Mouse (Mus musculus) layer of hippocampus, adult 8-10 months (tissue): ENCODE measurements around the gene Srsf5. TPM values are rescaled to one million over a fixed set of nuclear protein-coding genes. Genes with fewer than 3 reads are reported as not detected.
"Not testable (repeated sequence)": the region's sequence is repeated elsewhere in the genome, so short reads cannot be mapped to it uniquely, and the experiment has no call there.

Experiments
- DNase-seq, 2 experiments: peaks; one replicate each; pipeline ENCODE4 v3.0.0; 2022; ENCODE audit warnings: low spot score in 2 of 2
- total RNA-seq, 4 experiments: library from RNA; stranded (reverse); gene quantifications; 2 replicates each; pipeline ENCODE4 v1.2.4; 2022

Gene Srsf5
- total RNA-seq, 4 experiments from 2014 or later: 313 to 401 (median 363) TPM

DNA sequence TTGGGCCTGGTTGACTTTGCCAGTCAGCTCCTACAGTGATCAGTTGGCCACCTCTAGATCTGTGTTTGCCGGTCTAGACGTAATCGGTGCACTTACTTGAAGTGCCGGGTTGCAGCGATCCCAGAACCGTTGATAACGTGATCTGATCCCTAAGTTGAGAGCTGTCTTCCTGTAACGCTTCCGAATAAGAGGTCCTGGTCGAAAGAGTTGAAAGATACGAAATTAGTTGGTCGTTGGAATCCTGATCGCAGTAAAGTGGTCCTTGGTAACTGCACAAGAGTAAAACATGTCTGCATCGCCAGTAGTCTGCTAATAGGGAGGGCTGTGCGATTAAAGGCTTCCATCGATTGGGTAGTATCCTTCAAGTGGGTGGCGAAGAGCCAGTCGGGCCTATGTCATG lies 2.9 kb downstream of the Srsf5 start:
- DNase-seq: no peak

DNA sequence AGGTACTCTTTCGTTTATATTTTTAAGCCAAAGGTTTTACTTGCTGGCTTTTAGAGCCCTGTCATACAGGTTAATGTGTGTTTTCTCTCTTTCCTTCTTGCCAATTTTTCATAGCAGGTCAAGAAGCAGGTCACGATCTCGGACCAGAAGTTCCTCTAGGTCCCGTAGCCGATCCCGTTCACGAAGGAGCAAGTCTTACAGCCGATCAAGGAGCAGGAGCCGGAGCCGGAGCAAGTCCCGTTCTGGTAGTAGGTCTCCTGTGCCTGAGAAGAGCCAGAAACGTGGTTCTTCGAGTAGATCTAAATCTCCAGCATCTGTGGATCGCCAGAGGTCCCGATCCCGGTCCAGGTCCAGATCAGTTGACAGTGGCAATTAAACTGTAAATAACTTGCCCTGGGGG lies 4.3 kb downstream of the Srsf5 start:
- not testable (repeated sequence) for DNase-seq

DNA sequence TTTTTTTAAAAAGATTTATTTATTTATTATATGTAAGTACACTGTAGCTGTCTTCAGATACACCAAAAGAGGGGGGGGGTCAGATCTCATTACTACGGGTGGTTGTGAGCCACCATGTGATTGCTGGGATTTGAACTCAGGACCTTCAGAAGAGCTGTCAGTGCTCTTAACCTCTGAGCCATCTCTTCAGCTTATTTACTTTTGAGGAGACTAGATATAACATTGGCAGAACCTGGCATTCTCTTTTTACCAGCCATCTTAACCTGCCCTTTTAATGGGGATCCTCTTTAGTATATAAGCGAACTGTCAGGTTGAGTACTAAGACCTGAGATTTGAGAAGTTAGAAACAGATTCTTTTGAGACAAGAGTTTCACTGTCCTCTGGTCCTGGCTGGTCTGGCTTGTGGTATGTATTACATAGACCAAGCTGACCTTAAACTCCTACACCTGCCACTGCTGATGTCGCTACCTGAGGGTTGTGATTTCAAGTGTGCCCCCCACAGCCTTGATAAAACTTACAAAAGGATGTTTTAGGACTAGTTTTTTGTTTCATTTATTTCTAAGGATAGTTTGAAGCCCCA lies 6.4 kb downstream of the Srsf5 start:
- DNase-seq: no peak

DNA sequence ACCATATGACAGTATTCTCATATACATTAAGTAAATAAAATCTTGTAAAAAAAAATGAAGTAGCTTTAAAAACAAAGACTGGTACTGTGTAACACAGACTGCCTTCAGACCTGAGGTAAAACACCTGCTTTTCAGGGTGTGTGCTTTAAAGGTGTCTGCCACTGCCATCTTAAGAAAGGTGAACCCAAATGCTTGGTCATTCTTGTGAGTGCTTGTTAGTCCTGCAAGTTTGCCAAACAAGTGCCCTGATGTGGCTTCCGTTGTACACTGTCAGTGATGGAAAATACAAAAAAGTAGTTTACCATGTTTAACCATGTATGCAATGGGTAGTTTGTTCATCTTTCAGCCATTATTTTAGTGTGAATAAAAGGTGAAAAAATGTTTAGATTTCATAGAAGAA lies 7.2 kb downstream of the Srsf5 start:
- no peak for DNase-seq

DNA sequence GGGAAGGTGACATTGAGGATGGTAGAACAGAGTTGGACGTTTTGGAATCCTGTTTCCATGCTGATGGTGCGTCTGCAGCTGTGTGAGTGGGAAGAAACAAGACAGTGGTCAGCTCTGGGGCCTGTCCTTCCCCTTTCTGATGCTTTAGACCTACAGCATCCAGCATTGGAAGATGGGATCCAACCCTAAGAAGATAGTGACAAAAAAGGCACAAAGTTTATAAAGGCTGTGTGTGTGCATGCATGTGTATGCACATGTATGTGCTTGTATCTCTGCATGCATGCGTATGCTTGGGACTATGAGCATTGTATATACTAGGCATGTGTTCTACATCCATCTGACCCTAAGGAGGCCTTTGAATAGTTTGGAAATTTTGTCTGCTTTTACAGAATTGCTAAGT lies 10.7 kb downstream of the Srsf5 start:
- no peak for DNase-seq

DNA sequence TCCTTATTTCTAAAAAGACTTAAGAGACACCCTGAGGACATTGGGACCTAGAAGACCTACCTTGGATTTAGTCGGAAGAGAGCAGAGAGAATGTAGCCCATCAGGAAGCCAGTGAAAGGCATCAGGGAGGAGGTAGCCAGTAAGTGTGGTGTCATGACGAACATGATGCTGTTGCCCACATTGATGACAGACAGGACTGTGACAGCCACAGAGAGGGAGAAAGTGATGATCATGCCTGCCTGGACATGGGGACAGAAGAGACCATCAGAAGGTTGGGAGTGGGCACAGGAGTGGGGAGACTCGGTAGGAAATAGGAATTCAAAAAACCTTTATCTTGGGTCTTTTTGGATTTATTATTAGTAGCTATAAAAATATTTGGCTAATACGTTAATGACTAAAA lies 12.7 kb downstream of the Srsf5 start:
- DNase-seq: no peak

DNA sequence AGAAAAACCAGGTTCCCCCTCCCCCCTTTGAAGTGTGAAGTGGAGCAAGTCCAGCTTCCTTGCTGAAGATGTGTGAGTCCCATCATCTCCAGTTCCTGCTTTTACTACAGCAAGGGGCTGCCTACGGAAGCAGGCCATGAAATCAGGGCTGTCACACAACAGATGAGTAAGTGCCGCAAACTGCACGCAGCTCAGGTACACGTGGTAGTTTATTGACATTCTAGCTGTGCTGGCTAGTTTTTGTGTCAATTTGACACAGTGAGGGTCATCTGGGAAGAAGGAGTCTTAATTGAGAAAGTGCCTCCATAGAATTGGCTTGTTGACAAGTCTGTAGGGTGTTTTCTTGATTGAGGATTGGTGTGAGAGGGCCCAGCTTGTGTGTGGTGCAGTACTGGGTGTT lies 17.3 kb downstream of the Srsf5 start:
- no peak for DNase-seq

DNA sequence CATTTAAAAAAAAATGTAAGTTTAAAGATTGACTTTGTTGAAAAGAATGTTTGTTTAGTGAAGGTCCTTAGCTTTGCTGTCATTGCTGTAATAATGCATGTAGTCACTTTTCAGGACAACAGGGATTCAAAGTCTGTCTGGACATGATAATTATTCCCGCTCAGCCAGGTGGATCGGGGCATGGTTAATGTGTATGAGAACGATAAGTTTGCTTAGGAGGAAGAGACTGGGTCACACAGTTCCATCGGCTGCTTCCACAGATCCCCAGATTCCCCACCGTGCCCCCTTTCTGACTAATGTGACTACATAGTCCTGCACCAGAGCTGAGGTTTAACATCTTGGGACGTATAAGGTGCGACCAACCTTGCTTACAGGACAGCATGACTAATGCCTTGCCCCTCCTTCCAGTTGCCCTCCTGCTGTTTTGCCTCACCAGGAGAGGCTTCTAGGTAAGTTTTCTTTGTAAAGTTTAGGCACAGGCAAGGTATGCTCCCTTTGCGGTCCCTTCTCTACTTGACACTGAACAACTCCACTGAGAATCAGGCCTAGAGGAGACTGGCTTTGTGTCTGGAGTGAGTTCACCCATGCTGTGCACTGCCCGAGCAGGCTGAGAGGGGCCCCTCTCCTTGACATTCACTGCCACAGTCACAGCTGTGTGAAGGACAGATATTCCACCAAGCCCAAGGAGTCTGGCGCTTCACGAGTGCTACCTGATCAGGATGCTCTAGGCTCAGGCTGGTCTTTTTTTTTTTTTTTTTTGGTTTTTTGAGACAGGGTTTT lies 20.9 kb downstream of the Srsf5 start:
- DNase-seq: no peak

DNA sequence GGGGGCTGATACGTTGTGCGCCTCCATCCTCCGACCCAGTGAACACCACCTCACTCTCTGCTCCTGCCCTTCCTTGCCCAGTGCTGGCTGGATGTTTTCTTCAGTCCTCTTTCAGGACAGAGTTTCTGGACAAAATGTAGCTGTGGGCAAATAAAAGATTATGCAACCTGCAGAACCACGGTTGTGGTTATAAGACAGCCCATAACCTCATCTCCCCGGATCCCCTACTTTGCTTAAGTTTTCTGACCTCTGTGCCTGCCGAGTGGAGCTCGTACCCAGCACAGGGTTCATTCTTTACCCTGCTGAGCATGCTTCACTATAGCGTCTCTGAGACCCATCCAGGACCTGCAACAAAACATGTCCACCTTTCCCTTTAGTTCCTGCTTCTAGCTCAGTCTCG lies 22.6 kb downstream of the Srsf5 start:
- DNase-seq: no peak

DNA sequence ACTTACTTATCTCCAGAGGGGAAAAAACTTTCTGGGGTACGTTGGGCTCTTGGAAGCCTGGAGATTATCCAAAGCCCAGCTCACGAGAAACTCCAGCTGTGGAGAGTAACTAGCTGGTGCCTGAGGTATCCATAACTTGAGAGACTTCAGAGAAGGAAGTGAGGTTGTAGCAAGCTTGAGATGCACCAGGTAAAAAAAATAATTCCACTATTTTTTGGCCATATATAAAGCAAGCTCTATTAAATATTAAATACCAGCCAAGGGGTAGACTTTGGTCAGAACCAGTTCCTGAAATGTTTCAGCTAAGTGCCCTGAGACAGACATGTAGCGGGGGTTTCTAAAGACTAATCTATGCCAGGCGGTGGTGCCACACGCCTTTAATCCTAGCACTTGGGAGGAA lies 23.3 kb downstream of the Srsf5 start, which contains the start of gene Slc10a1:
Slc10a1 (minus strand) TSS at position 101 of the 400 bp plus-strand sequence.
- no peak for DNase-seq

DNA sequence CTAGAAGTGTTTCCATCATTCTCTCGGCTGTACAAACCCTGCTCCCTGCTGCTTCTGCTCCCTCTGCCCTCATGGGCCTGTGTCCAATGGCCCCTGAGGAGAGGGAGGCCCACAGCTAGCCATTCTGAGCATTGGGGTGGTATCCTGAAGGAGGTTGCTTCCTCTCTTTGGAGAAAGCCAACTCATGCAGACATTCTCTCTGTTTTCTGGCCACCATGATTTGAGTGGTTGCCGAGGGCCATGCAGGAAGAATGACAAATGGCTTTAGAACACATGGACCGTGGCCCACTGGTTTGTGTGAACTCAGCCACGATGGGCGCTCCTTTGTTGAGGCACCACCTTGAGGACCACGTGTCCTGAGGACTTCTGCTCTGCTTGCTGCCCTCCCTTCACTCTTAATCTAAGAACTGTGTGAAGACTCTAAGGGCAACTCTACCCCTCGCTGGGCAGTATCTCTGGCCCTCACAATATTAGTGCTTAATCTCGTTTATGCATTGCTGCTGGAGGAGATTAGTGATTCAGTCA lies 24.9 kb downstream of the Srsf5 start:
- DNase-seq: no peak

DNA sequence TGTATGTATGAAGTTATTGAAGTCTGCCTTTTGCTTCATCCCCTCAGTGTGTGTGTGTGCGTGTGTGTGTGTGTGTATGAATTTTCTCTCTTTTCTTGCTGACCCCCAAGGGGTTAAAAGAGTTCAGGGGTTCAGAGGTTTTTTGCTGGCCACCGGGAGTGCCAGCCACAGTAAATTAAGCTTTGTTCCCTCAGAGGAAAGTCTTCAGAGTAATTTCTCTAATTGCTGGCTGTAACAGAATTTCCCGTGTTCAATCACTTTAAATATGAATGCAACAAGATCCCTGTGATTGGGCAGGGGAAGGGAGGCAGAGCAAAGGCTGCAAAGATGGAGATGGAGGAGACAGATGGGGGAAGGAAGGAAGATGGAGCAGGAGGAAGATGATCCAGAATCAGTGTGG lies 26.5 kb downstream of the Srsf5 start:
- no peak for DNase-seq

DNA sequence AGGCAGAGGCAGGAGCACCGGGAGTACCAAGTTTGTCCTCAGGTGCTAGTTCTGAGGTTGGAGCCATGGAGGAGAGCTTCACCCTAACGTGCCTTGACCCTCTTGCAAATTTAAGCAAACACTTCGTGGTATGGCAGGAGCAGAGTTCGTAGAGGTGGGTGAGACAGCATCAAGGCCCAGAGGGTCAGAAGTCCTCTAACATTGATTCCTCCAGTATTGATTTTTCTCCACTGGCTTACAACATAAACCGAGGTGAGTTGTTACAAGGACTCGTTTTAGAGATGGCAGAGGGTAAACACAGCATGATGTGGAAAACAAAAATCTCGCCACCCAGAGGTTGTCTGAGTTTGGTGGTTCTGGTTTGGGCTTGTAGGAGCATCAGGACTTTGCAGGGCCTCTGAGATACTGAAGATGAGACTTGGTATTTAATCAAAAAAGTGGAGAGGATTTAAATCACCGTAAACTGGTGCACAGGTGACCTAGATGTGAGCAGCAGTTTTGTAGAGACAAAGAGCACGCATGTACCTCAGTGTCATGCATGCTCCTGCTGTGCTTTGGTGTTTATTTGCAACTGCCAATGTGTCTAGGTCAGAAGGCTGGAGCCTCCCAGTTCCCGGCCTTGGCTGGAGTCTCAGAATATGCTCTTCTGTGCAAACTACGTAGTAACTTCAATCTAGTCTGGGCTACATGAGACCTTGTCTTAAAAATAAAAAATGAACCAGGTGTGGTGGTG lies 30.8 kb downstream of the Srsf5 start:
- no peak for DNase-seq

DNA sequence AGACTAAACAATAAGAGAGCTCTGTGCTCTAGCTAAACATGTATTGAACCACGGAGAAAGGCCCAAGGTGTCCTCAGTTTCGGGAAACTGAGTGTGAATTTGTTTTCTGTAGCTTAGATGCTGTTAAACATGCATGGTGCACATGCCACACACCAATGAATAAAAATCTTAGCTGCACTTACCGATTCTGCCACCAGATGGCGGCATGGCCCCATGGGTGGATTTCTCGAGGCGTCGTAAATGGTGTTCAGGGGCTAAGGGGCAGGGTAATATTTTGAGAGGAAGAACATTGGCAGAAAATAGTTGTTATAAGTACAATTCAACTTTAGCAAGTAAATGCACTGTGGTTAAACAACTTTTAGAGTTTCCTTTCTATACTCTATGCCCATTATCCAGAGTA lies 37.0 kb downstream of the Srsf5 start:
- DNase-seq: peak; percentile 44 to 81

DNA sequence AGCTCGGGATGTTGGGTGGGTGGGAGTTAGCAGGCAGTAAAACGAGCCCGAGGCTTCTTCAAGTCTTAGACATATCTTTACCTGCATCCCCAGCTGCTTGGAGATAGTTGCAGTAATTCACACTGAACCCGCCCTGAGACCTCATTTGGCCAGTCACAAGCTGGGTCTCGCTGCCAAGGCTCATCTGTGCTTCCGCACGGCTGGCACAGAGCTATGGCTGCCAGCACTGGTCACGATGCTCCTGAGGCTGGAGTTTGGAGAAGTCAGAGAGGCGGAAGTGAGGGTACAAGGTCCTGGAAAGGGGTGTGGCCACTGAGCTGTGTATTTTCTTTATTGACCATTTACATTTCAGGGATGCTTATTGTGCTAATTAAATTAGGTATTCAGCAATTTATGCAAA lies 38.4 kb downstream of the Srsf5 start:
- DNase-seq: no peak

DNA sequence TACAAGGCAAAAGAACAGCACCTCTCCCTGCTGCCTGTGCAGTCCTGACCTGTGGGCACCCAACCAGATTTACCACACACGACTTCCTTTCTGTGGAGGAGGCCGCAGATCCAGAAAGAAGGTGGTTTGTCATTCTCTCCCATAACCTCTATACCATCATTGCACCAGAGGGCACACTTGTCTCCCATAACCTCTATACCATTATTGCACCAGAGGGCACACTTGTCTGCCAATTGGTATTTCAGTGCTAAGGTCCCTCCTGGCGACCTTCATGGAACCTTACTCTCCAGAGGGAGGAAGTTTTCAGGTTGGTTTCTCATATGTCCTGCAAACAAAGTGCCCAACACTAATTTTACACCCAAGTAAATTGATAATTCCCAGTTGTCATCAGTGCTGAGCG lies 41.3 kb downstream of the Srsf5 start:
- no peak for DNase-seq

DNA sequence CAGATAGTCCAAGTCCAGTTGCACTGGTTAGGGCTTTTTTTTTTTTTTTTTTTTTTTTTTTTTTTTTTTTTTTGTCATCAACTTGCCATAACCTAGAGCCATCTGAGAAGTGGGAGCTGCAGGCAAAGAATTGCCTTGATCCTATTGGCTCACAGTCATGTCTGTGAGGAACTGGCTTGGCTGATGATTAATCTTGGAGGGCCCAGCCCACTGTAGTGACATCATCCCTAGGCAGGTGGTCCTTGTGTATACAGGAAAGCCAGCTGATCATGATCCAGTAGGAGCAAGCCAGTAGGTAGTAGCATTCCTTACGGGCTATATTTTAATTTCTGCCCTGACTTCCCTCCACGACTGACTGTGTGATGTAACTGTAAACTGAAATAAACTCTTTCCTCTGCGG lies 43.0 kb downstream of the Srsf5 start:
- DNase-seq: no peak

DNA sequence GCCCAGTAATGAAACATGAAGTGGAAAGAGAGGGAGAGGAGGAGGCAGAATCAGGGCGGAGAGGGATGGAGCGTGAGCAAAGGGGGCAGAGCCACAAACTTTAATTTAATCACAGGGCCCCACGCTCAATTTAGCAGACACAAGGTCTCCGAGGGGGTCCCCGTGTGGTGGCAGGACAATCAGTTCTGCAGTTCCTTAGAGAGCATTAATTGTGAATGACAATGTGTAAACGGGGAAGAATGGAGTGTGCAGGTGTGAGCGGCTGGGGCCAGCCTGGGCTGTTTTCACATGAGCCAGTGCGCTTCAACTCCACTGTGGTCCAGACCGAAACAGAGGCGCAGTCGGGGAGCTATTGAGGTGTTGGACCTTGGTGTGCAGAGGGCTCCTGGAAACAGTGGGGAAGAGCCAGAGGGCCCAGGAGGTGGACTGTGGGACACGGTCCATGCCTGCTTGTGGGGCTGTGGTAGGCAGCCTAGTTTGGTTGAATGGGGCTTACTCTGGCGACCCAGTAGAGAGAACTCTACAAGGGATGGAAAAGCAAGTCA lies 45.7 kb downstream of the Srsf5 start:
- DNase-seq: no peak

DNA sequence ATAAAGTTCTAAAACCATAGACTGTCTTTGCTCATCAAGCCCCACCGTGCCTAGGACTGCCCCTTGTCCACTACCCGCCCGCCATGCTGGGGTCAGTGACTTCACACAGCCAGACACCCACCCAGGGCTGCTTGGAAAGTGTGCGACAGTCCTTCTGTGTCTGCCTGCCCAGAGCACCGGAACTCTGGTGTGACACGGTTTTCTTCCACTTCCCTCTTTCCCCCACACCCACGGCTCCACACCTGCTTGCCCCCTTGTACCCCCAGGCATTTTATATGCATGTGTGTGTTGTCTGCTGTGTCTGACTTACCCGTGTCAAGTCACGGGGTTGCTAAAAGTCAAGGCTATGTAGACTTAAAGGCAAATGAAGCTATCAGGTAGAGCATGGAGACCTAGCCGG lies 46.5 kb downstream of the Srsf5 start:
- DNase-seq: no peak

DNA sequence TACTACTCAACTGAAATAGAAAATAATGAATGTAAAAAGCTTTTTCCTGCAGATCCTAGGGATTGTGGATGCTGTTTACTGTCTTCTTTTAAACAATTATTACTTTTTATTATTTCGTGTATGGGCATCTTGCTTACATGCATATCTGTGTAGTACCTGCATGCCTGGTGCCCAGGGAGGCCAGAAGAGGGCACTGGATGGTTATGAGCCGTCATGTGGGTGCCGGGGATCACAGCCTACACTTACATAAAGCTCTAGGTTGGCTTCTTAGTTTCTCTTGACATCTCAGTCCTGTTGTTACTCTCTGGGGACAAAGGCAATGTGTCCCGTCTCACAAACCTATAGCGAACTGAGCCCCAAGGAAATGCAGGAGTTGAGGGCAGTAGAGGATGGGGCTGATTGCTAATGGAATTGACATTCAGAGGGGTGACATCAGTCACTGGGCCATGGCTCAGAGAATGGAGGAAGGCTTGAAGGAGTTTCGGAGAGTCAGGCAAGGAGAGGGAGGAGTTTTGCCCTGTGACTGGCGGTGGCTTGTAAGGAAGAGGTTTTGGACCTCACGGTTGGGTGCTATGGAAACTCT lies 47.3 kb downstream of the Srsf5 start:
- DNase-seq: no peak

DNA sequence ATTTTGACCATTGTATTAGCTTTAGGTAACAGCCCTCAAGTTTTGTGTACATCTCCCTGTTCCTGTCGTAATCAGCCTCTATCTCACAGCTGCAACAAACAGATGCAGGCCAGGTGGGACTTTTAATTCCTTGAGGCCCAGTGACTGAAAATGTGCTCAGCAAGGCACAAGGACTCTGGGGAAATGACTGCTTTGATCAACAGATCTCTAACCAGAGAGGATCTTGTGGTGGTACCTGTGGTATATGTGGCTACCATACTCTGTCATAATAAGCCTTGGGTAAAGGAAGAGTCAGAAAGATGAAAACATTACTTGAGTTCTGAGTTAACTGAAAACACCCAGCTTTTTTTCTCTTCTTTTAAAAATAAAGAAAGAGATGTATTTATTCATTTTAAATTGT lies 48.5 kb downstream of the Srsf5 start:
- no peak for DNase-seq

DNA sequence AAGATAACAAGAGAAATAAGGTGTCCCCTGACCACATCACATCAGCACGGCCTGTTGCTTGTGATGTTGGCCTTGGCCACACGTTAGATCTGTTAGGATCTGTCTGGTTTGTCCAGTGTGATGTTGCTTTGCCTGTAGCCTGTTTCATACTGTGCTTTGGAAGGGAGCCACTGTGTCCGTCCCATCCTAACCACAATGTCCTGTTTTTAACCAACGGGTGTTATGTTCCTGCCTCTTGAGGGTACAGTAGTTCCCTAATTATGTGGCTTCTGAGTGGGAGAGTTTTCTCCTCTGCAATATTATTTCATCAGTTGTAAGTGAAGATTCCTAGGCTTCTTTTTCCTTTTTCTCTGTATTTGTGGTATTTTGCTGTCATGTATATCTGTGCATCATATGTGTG lies 50.0 kb downstream of the Srsf5 start:
- no peak for DNase-seq
